Mouse (Mus musculus) liver, embryonic 15.5 days (tissue): ENCODE measurements around the gene Tpt1. TPM values are rescaled to one million over a fixed set of nuclear protein-coding genes. Genes with fewer than 3 reads are reported as not detected.
A peak's percentile ranks its signal among the peaks of the same experiment; 100 is the strongest.
"Not testable (repeated sequence)": the region's sequence is repeated elsewhere in the genome, so short reads cannot be mapped to it uniquely, and the experiment has no call there.

ENCODE experiments used
- ATAC-seq: fragments of 200-750 bp; cut with Nextera tagmentation; 2 replicates; pipeline ENCODE4 v1.8.0; 2017; ENCODE audit warnings: moderate number of reproducible peaks, mild to moderate bottlenecking, moderate library complexity; ENCODE audit not compliant: insufficient read depth
- H3K27ac ChIP-seq: fragments of 300-500 bp; sonication (generic); replicated peaks from 2 replicates; pipeline ENCODE4 v1.5.1; 2015; ENCODE audit warnings: mild to moderate bottlenecking, inconsistent platforms
- H3K27me3 ChIP-seq: fragments of 300-500 bp; sonication (generic); 2 replicates; pipeline ENCODE4 v1.6.1; 2015; ENCODE audit warnings: mild to moderate bottlenecking, inconsistent platforms
- H3K36me3 ChIP-seq: fragments of 300-500 bp; sonication (generic); replicated peaks from 2 replicates; pipeline ENCODE4 v1.6.1; 2015; ENCODE audit warnings: moderate library complexity, mild to moderate bottlenecking, inconsistent platforms
- H3K4me1 ChIP-seq: fragments of 300-500 bp; sonication (generic); replicated peaks from 2 replicates; pipeline ENCODE4 v1.6.1; 2015; ENCODE audit warnings: inconsistent platforms
- H3K4me2 ChIP-seq: fragments of 300-500 bp; sonication (generic); 2 replicates; pipeline ENCODE4 v1.6.1; 2015; ENCODE audit warnings: moderate library complexity, mild to moderate bottlenecking, inconsistent platforms
- H3K4me3 ChIP-seq: fragments of 300-500 bp; sonication (generic); replicated peaks from 2 replicates; pipeline ENCODE4 v1.5.1; 2015; ENCODE audit warnings: mild to moderate bottlenecking, inconsistent platforms
- H3K9ac ChIP-seq: fragments of 300-500 bp; sonication (generic); 2 replicates; pipeline ENCODE4 v1.6.1; 2015; ENCODE audit warnings: moderate library complexity, mild to moderate bottlenecking, inconsistent platforms
- H3K9me3 ChIP-seq: fragments of 300-500 bp; sonication (generic); replicated peaks from 2 replicates; pipeline ENCODE4 v1.6.1; 2016; ENCODE audit warnings: inconsistent platforms
- WGBS: fragments of 180-500 bp; shearing (Covaris S2); methylation state at CpG from one replicate; pipeline ENCODE4 v1.1.7; 2015; ENCODE audit warnings: mixed read lengths; ENCODE audit not compliant: insufficient replicate concordance; 5-methylcytosine and 5-hydroxymethylcytosine counted together
- polyA plus RNA-seq: library from polyadenylated mRNA; unstranded; fragments of >200 nt; fragmentation: Nextera tagmentation; extraction: Ambion mirVana; gene quantifications from 2 replicates; pipeline ENCODE4 v1.2.1, GENCODE M21; 2015

The Tpt1 gene
- polyA plus RNA-seq, 1 experiment from 2014 or later: 547 TPM

- peaks cover 27% of the 10 kb centered on the region for H3K27me3 ChIP-seq
- H3K4me3 ChIP-seq: peak overlapping the region; percentile 53
- H3K9ac ChIP-seq: peak overlapping the region; percentile 44
- peak; percentile 85 for ATAC-seq
- WGBS: 4% methylated on average over 32 of the region's 32 CpGs
- no peaks in the 10 kb centered on the region for H3K9me3 ChIP-seq
- H3K4me1 ChIP-seq: peaks cover 47% of the 10 kb centered on the region
- peak overlapping the region; percentile 87 for H3K27ac ChIP-seq
- peak overlapping the region; percentile 84 for H3K4me2 ChIP-seq
- H3K36me3 ChIP-seq: no peaks in the 10 kb centered on the region
These were observed 15.8 kb upstream of the Tpt1 start for GRCm38 (mm10) chr14:75828866-75829806.

- H3K36me3 ChIP-seq, H3K4me3 ChIP-seq, H3K9ac ChIP-seq, H3K27ac ChIP-seq, H3K9me3 ChIP-seq, ATAC-seq: not testable (repeated sequence)
- 51% methylated on average over 14 of the region's 14 CpGs for WGBS
- H3K4me1 ChIP-seq: peaks cover 54% of the 10 kb centered on the region
- peaks cover 27% of the 10 kb centered on the region for H3K27me3 ChIP-seq
- H3K4me2 ChIP-seq: peak overlapping the region; percentile 84
These were observed 15.1 kb upstream of the Tpt1 start for GRCm38 (mm10) chr14:75829817-75830216.

- no peak for ATAC-seq
- Histone ChIP-seq H3K4me2 (peak overlapping the region; percentile 26; the same call in 1 of the 2 replicates), H3K27ac (peak overlapping the region; percentile 64), H3K9ac (no peak overlapping the region), H3K36me3 (no peaks in the 10 kb centered on the region), H3K4me1 (peaks cover 76% of the 10 kb centered on the region), H3K4me3 (no peak overlapping the region), H3K27me3 (peaks cover 22% of the 10 kb centered on the region), H3K9me3 (no peaks in the 10 kb centered on the region)
- 45% methylated on average over 2 of the region's 2 CpGs for WGBS
These were observed 12.9 kb upstream of the Tpt1 start for GRCm38 (mm10) chr14:75832031-75832430.

- Histone ChIP-seq H3K27me3 (peaks cover 13% of the 10 kb centered on the region), H3K27ac (peak overlapping the region; percentile 94), H3K4me1 (peaks cover 82% of the 10 kb centered on the region), H3K4me3 (peak overlapping the region; percentile 66), H3K9ac (peak overlapping the region; percentile 88), H3K36me3 (no peaks in the 10 kb centered on the region), H3K4me2 (peak overlapping the region; percentile 99), H3K9me3 (no peaks in the 10 kb centered on the region)
- no peak for ATAC-seq
- WGBS: 53% methylated on average over 4 of the region's 4 CpGs
These were observed 11.9 kb upstream of the Tpt1 start for GRCm38 (mm10) chr14:75832982-75833381.

- H3K27me3 ChIP-seq: peaks cover 6% of the 10 kb centered on the region; the same call in 1 of the 2 replicates
- H3K36me3 ChIP-seq: no peaks in the 10 kb centered on the region
- H3K4me1 ChIP-seq: peaks cover 81% of the 10 kb centered on the region
- H3K27ac ChIP-seq: peak overlapping the region; percentile 94
- peak overlapping the region; percentile 99 for H3K4me2 ChIP-seq
- 5% methylated on average over 12 of the region's 12 CpGs for WGBS
- H3K9me3 ChIP-seq: no peaks in the 10 kb centered on the region
- H3K4me3 ChIP-seq: peak overlapping the region; percentile 66
- ATAC-seq: no peak
- H3K9ac ChIP-seq: peak overlapping the region; percentile 88
These were observed 11.2 kb upstream of the Tpt1 start for GRCm38 (mm10) chr14:75833546-75834250.

- Histone ChIP-seq H3K9me3 (no peaks in the 10 kb centered on the region), H3K4me1 (peaks cover 81% of the 10 kb centered on the region), H3K36me3 (no peaks in the 10 kb centered on the region), H3K27ac (peak overlapping the region; percentile 94), H3K4me2 (peak overlapping the region; percentile 99), H3K4me3 (peak overlapping the region; percentile 66), H3K27me3 (peaks cover under 1% of the 10 kb centered on the region; the same call in 1 of the 2 replicates), H3K9ac (peak overlapping the region; percentile 88)
- under 1% methylated on average over 10 of the region's 10 CpGs for WGBS
- ATAC-seq: peak; percentile 75
These were observed 10.6 kb upstream of the Tpt1 start for GRCm38 (mm10) chr14:75834251-75834738.

- H3K4me2 ChIP-seq: peak overlapping the region; percentile 99
- H3K27ac ChIP-seq: peak overlapping the region; percentile 94
- H3K9me3 ChIP-seq: no peaks in the 10 kb centered on the region
- under 1% methylated on average over 16 of the region's 16 CpGs for WGBS
- H3K27me3 ChIP-seq: no peaks in the 10 kb centered on the region
- peak overlapping the region; percentile 66 for H3K4me3 ChIP-seq
- peak overlapping the region; percentile 88 for H3K9ac ChIP-seq
- no peaks in the 10 kb centered on the region for H3K36me3 ChIP-seq
- peaks cover 76% of the 10 kb centered on the region for H3K4me1 ChIP-seq
- peak; percentile 55 for ATAC-seq
These were observed 10.0 kb upstream of the Tpt1 start for GRCm38 (mm10) chr14:75834739-75835381.

GRCm38 (mm10) chr14:75836579-75836978, 8.3 kb upstream of the Tpt1 start:
- Histone ChIP-seq H3K27me3 (no peaks in the 10 kb centered on the region), H3K36me3 (no peaks in the 10 kb centered on the region), H3K4me3 (peak overlapping the region; percentile 31; the same call in 1 of the 2 replicates), H3K27ac (peak overlapping the region; percentile 95), H3K9me3 (no peaks in the 10 kb centered on the region), H3K9ac (peak overlapping the region; percentile 19; the same call in 1 of the 2 replicates), H3K4me2 (peak overlapping the region; percentile 73), H3K4me1 (peaks cover 76% of the 10 kb centered on the region)
- whole genome bisulfite sequencing: 64% methylated on average over 3 of the region's 3 CpGs
- no peak for ATAC-seq

- 20% methylated on average over 10 of the region's 10 CpGs for WGBS
- peaks cover 69% of the 10 kb centered on the region for H3K4me1 ChIP-seq
- H3K27me3 ChIP-seq: no peaks in the 10 kb centered on the region
- peak overlapping the region; percentile 51 for H3K9ac ChIP-seq
- H3K9me3 ChIP-seq: no peaks in the 10 kb centered on the region
- H3K4me3 ChIP-seq: peak overlapping the region; percentile 31
- H3K4me2 ChIP-seq: peak overlapping the region; percentile 73
- peak overlapping the region; percentile 95 for H3K27ac ChIP-seq
- peak; percentile 77 for ATAC-seq
- H3K36me3 ChIP-seq: no peaks in the 10 kb centered on the region
These were observed 7.6 kb upstream of the Tpt1 start for GRCm38 (mm10) chr14:75837048-75837916.

GRCm38 (mm10) chr14:75841758-75842157, 3.1 kb upstream of the Tpt1 start:
- ATAC-seq: not testable (repeated sequence)
- 15% methylated on average over 2 of the region's 2 CpGs for WGBS

More at GRCm38 (mm10) chr14:75841758-75842157, 3.1 kb upstream of the Tpt1 start:
- not testable (repeated sequence) for H3K27ac ChIP-seq, H3K9me3 ChIP-seq, H3K36me3 ChIP-seq, H3K4me2 ChIP-seq, H3K9ac ChIP-seq, H3K4me3 ChIP-seq, H3K27me3 ChIP-seq
- peaks cover 40% of the 10 kb centered on the region for H3K4me1 ChIP-seq
